Mouse (Mus musculus) heart, embryonic 14.5 days (tissue): ENCODE measurements at regions not wholly inside any gene's neighbourhood (a gene's known extent, or its start where the extent isn't known, plus 50 kb on each side); places are given as distances from the start of the nearest gene placed in this dataset.

Source experiments
- ATAC-seq: fragments of 200-750 bp; cut with Nextera tagmentation; 2 replicates; pipeline ENCODE4 v1.8.0; 2017; ENCODE audit warnings: low read depth, moderate TSS enrichment; ENCODE audit not compliant: insufficient number of reproducible peaks, insufficient read depth, low FRiP score
- H3K27ac ChIP-seq, 2 experiments: fragments of 200-500 bp in 1 of 2; fragments of 300-500 bp in 1 of 2; sonication (generic) in 1 of 2; replicated peaks in 1 of 2; 2 replicates each; pipeline ENCODE4 v1.5.1; 2012 to 2014; ENCODE audit warnings: low read depth in 2 of 2, low read length in 2 of 2, control low read depth in 1 of 2, mild to moderate bottlenecking in 1 of 2, mixed read lengths in 1 of 2; ENCODE audit not compliant: control insufficient read depth in 1 of 2, insufficient read depth in 1 of 2
- H3K27me3 ChIP-seq: fragments of 300-500 bp; sonication (generic); 2 replicates; pipeline ENCODE4 v1.6.1; 2014; ENCODE audit warnings: mild to moderate bottlenecking, low read length, control low read depth; ENCODE audit not compliant: control insufficient read depth, insufficient read depth
- H3K36me3 ChIP-seq: fragments of 300-500 bp; sonication (generic); 2 replicates; pipeline ENCODE4 v1.6.1; 2014; ENCODE audit warnings: mild to moderate bottlenecking, control low read depth, low read length, mixed read lengths; ENCODE audit not compliant: control insufficient read depth, insufficient read depth
- H3K4me1 ChIP-seq, 2 experiments: fragments of 200-500 bp in 1 of 2; fragments of 300-500 bp in 1 of 2; sonication (generic) in 1 of 2; 2 replicates each; pipeline ENCODE4 v1.6.1; 2012 to 2014; ENCODE audit warnings: low read length in 2 of 2, control low read depth in 1 of 2, mixed read lengths in 1 of 2; ENCODE audit not compliant: control insufficient read depth in 2 of 2, insufficient read depth in 2 of 2
- H3K4me2 ChIP-seq: fragments of 300-500 bp; sonication (generic); 2 replicates; pipeline ENCODE4 v1.6.1; 2014; ENCODE audit warnings: mild to moderate bottlenecking, low read length
- H3K4me3 ChIP-seq, 2 experiments: fragments of 200-500 bp in 1 of 2; fragments of 300-500 bp in 1 of 2; sonication (generic) in 1 of 2; 2 replicates each; pipeline ENCODE4 v1.5.1; 2012 to 2014; ENCODE audit warnings: low read length in 2 of 2, mild to moderate bottlenecking in 2 of 2, control low read depth in 1 of 2, low read depth in 1 of 2, moderate library complexity in 1 of 2; ENCODE audit not compliant: control insufficient read depth in 1 of 2, insufficient read depth in 1 of 2
- H3K9ac ChIP-seq: fragments of 300-500 bp; sonication (generic); 2 replicates; pipeline ENCODE4 v1.6.1; 2014; ENCODE audit warnings: mild to moderate bottlenecking, low read length
- H3K9me3 ChIP-seq: fragments of 300-500 bp; sonication (generic); 2 replicates; pipeline ENCODE4 v1.6.1; 2016; ENCODE audit warnings: low read length, control low read depth; ENCODE audit not compliant: control insufficient read depth
- WGBS: fragments of 180-500 bp; shearing (Covaris S2); extraction: QIAGEN DNeasy Blood & Tissue Kit; methylation state at CpG from one replicate; pipeline ENCODE4 v1.1.7; 2014; 5-methylcytosine and 5-hydroxymethylcytosine counted together

DNA sequence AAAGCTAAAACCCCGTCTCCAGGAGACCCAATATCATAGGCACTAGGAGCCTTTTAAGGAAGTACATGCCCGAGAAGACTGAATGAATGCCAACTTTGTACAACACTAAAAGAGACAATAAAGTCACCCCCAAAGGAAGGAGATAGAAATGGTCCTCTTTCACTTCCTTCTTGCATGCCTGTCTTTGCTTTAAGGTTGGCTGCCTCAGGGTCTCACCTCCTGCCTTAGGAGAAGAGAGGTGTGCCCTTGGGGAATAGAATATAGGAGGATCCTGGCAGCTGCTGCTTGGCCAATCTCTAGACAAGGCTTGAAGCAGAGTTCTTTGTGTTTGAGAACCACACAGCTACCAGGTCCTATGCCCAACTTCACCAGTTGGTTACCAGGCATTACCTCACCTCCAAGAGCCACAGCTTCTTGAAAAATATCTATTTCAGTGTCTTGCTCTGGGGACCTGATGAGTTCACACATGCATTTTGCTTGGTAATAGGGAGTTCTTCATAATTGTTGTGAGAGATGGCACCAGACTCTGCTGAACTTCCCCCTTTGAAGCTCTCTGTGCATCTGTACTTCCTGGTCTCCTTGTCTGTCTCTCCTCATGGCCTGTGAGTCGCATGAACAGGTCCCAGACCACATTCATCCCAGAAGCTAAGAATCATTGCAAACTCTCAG lies 96.4 kb downstream of the Gm826 start:
- H3K4me2 ChIP-seq = no peak overlapping the region
- H3K4me1 ChIP-seq = peaks cover 0 to 4% of the 10 kb centered on the region in 2 experiments; a peak in 2 of 4 replicates
- no peak overlapping the region for H3K9ac ChIP-seq
- H3K36me3 ChIP-seq = no peaks in the 10 kb centered on the region
- no peak overlapping the region for H3K4me3 ChIP-seq
- no peak overlapping the region for H3K27ac ChIP-seq
- peaks cover 3% of the 10 kb centered on the region; the same call in 1 of the 2 replicates for H3K9me3 ChIP-seq
- ATAC-seq = no peak
- H3K27me3 ChIP-seq = peaks cover 5% of the 10 kb centered on the region; the same call in 1 of the 2 replicates
- 77% methylated on average over 3 of the region's 3 CpGs for WGBS

DNA sequence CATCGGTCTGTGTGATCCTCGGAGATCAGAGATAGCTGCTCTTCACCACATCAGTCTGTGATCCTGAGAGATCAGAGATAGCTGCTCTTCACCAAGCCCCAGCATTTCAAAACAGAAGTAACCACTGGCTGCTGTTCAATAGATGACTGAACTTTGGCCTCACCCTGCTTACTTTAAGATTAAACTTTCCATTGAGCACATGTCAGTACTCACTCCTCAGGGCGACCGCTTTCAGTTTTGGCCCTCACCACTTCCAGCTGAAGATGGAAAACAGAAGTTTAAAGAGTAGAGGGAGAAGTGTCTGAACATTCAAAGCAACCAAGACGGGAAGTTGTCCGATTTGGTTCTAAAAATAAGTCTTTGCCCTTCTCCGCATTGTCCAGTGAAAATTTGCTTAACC lies 97.2 kb downstream of the Gm826 start:
- no peak overlapping the region for H3K4me2 ChIP-seq
- peaks cover 0 to 4% of the 10 kb centered on the region in 2 experiments; a peak in 2 of 4 replicates for H3K4me1 ChIP-seq
- no peak overlapping the region for H3K27ac ChIP-seq
- H3K36me3 ChIP-seq = no peaks in the 10 kb centered on the region
- no peak for ATAC-seq
- no peak overlapping the region for H3K9ac ChIP-seq
- no peak overlapping the region for H3K4me3 ChIP-seq
- 24% methylated on average over 7 of the region's 7 CpGs for WGBS
- peaks cover 5% of the 10 kb centered on the region; the same call in 1 of the 2 replicates for H3K27me3 ChIP-seq
- H3K9me3 ChIP-seq = peaks cover 3% of the 10 kb centered on the region; the same call in 1 of the 2 replicates

DNA sequence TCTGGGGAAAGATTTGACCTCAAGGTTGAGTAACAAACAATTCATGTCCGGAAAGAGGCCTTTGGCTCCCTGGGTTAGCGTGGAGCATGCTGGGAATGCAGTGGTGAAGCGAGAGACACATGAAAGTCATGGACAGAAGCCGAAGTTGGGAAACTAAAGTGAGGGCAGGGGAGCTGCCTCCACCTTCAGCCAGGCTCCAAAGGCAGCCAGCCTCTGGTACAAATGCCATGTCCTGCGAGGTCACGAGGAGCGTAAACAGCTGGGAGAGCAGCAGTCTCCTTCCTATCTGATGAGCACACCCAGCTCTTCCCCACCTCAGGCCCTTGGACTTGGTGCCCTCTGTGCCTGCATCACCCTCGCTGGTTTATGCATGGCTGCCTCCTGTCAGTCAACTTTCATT lies 103.2 kb downstream of the Gm826 start:
- 73% methylated on average over 8 of the region's 8 CpGs for WGBS
- H3K9me3 ChIP-seq = peaks cover 3% of the 10 kb centered on the region; the same call in 1 of the 2 replicates
- no peak overlapping the region for H3K4me3 ChIP-seq
- H3K27me3 ChIP-seq = no peaks in the 10 kb centered on the region
- H3K4me2 ChIP-seq = no peak overlapping the region
- H3K9ac ChIP-seq = no peak overlapping the region
- no peaks in the 10 kb centered on the region for H3K36me3 ChIP-seq
- no peaks in the 10 kb centered on the region for H3K4me1 ChIP-seq
- no peak for ATAC-seq
- H3K27ac ChIP-seq = no peak overlapping the region

DNA sequence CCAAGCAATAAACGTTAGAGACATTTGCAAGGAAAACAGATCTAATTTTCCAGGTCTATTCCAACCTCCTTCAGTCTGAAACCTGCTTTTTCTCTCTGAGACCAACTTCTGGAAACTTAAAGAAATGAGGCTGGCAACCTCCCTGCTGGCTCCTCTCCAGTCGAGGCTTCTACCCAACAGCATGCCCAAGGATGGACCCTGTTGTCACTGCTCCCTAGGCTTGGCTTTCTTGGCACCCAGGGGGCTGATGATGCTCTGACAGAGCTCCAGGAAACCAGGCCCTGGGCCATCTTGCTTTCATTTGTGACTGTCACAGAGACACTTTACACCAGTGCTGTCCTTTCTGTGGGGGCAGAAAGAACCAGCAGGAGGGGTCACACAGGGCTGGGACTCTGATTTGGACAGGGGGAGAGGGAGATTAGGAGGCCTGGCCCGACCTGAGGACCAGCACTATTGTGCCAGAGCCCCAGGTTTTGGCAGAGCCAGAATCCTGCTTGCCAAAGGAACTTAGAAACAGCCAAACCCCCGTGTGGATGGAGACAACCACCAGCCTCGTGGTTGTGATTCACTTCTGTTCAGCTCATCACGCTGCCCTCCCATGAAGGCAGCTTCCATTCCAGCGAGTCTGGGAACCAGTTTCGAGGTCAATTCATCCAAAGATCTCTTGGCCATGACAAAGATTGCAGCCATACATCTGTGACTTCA lies 105.5 kb downstream of the Gm826 start:
- no peak for ATAC-seq
- H3K4me3 ChIP-seq = no peak overlapping the region
- WGBS = 62% methylated on average over 8 of the region's 8 CpGs
- H3K4me2 ChIP-seq = no peak overlapping the region
- H3K9me3 ChIP-seq = no peaks in the 10 kb centered on the region
- no peak overlapping the region for H3K27ac ChIP-seq
- H3K27me3 ChIP-seq = no peaks in the 10 kb centered on the region
- no peaks in the 10 kb centered on the region for H3K4me1 ChIP-seq
- H3K36me3 ChIP-seq = no peaks in the 10 kb centered on the region
- no peak overlapping the region for H3K9ac ChIP-seq

DNA sequence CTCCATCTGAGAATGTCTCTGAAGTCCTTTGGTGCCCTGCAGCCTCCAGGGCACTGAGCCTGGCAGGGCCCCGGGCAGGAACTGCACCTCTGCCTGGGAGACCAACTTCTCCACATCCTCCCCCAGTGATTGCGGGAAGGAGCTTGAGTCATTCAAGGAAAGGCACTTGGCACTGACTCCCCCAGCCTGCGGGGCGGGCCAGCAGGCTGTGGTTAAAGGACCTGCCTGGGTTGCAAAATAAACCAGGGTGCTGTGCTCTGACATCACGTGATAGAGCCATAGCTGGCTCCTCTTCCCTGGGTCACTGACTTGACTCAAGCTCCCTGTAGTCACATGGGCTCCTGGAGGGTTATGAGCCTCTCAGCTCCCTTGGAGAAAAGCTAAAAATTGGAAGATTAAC lies 108.5 kb downstream of the Gm826 start:
- no peaks in the 10 kb centered on the region for H3K36me3 ChIP-seq
- no peak overlapping the region for H3K4me2 ChIP-seq
- H3K4me1 ChIP-seq = peaks cover 0 to 2% of the 10 kb centered on the region in 2 experiments; a peak in 1 of 4 replicates
- no peak overlapping the region for H3K27ac ChIP-seq
- 60% methylated on average over 5 of the region's 5 CpGs for WGBS
- no peaks in the 10 kb centered on the region for H3K27me3 ChIP-seq
- H3K4me3 ChIP-seq = no peak overlapping the region
- H3K9me3 ChIP-seq = no peaks in the 10 kb centered on the region
- H3K9ac ChIP-seq = no peak overlapping the region
- ATAC-seq = no peak

DNA sequence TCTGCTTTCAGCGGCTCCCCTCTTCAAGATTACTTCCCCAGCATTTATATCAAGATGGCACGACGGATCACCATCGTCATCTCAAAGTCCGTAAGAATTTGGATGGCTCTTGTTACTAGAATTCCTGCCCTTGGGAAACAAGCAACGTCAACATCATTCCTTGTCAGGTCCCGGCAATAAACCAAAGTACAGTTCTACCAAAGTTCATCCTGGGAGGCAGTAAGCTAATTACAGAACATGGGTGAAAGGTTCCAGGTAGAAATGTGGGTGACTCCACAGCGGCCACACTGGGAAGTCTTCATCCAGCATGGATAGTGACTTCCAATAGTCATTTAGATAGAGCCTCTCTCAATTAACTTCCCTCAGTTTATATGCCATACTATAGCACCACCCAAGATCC lies 110.6 kb downstream of the Gm826 start:
- H3K4me1 ChIP-seq = peaks cover 0 to 2% of the 10 kb centered on the region in 2 experiments; a peak in 1 of 4 replicates

DNA sequence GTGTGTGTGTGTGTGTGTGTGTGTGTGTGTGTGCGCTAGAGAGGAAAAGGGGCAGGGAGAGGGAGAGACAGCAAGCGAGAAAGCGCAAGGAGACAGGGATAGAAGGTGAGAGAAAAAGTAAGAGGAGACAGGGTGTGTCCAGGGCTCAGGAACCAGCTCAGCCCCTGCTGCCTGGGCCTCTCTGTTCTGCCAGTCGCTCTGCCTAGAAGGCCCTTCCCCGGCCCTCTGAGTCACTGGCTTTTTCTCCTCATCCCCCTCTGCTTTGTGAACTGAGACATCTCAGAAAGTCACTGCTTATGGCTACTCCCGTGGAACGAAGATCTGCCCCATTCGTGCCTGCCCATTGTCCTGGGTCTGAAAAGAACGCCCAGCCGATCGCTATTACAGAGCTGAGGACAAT lies 112.2 kb downstream of the Gm826 start:
- Histone ChIP-seq H3K9ac (no peak overlapping the region), H3K36me3 (no peaks in the 10 kb centered on the region), H3K4me3 (no peak overlapping the region), H3K9me3 (no peaks in the 10 kb centered on the region), H3K4me2 (no peak overlapping the region), H3K27ac (no peak overlapping the region), H3K4me1 (peaks cover 0 to 2% of the 10 kb centered on the region in 2 experiments; a peak in 1 of 4 replicates), H3K27me3 (no peaks in the 10 kb centered on the region)
- 78% methylated on average over 10 of the region's 11 CpGs for WGBS
- ATAC-seq = no peak

More for the DNA sequence above, 110.6 kb downstream of the Gm826 start:
- Histone ChIP-seq H3K27ac (no peak overlapping the region), H3K9me3 (no peaks in the 10 kb centered on the region), H3K36me3 (no peaks in the 10 kb centered on the region), H3K4me3 (no peak overlapping the region), H3K9ac (no peak overlapping the region), H3K4me2 (no peak overlapping the region), H3K27me3 (no peaks in the 10 kb centered on the region)
- WGBS = 90% methylated on average over 8 of the region's 8 CpGs
- no peak for ATAC-seq
